Mouse (Mus musculus): ENCODE measurements at regions not wholly inside any gene's neighbourhood (a gene's known extent, or its start where the extent isn't known, plus 50 kb on each side); places are given as distances from the start of the nearest gene placed in this dataset.

DNA sequence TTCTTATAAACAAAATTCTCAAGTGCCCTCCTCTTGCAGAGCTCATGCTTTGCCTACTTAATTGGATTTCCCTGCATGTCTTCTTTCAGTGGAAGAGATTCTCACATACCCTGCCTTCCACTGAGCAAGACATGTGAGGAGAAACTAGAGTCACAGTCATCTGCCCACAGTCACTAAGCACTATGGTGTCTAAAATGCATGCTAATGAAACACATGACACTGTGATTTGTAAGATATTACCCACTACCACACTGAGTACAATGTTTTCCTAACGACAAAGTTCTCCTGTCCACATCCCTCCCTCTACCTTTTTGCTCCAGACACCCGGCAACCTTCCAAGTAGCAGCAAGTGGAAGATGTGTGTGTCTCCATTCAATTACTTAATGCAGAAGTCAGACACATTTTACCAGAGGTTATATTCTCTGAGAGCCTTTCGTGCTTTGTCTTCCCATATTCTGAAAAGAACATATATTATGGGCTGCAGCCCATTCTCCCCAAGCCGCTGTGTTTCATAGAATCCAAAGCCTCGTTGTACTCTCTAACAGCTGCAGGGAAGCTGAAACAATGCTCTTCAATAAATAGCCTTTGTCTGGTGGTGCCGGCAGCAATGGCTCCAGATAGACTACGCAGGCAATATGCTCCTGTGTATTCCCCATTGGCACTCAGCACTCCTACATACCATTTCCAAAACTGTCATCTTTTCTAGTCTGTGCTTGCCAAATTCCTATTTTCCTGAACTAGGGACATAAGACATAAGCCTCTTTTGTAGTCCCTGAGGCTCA, 670.7 kb downstream of the Poteg start:
- in situ Hi-C loops (cut with MboI, MseI), result no loop called here

- in situ Hi-C loops (cut with MboI, MseI), result no loop called here
These were observed 677.6 kb downstream of the Poteg start for GRCm38 (mm10) chr8:28125021-28125420.

DNA sequence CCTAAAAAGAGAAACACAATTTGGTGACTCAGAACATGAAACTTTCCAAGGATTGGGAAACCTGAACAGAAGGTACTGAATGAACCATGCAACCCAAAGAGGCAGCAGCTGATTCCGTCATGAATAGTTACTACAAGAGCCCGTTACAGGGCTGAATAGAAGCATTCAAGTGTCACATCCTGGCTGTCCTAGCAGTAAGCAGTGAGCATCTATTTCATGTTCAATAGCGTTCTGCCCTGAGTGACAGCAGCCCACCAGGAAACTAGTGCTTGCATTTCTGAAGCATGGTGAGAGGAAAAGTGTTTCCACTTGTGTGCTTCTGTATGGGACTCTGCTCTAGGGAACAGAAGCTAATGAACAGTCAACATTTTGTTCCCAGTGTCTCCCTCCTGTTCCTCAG, 694.4 kb downstream of the Poteg start:
- in situ Hi-C loops (cut with MboI, MseI), result no loop called here

DNA sequence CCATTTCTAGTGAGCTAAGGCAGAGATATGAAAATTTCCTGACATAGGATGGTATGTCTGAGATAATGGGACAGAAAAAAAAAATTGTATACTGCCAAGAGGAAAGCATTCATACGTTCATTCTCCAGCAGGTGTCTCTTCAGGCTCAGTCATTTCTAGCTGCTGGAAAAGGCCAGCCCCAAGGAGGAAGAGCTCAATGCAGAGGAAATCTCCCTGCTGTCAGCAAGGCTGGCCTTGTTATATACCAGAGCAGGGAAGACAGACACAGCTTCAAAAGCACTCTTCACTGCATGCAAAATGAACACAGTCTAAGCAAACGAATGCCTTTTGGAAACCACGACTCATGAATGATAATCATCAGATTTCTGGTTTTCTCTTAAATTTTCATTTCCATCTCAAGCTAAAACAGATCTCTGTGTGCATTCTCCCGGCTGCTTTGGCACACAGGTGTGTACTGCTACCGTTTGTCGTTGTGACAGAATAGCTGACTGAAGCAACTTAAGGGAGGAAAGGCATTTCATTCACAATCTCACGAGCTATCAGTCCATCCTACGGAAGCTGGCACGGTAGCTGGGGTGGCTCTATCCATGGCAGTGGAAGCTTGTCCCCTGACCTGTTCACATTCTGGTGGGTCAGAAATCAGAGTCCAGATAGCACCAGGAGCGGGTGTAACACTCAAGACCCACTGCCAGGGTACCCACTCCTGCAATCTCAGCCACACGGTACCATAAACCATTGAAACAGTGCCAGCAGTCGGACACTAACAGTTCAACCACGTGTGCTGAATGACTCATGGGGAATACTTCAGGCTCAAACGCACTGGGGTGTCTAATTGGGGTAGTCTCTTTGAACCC, 701.4 kb downstream of the Poteg start:
- in situ Hi-C loops (cut with MboI, MseI), result no loop called here

DNA sequence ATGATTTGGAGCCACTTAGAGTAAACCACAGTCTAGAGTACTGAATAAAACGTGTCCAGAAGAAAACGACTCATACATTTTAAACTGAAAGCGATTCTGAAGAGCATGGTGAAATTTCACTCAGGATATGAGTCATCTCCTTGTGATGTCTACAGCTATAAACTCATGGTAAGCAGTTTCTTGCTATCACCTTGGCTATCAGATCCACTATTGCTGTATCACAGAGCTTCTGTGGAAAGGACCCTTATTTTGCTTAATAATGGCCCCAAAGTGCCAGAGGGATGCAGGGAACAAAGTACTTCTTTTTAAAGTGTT, 701.9 kb downstream of the Poteg start:
- in situ Hi-C loops (cut with MboI, MseI), result no loop called here

DNA sequence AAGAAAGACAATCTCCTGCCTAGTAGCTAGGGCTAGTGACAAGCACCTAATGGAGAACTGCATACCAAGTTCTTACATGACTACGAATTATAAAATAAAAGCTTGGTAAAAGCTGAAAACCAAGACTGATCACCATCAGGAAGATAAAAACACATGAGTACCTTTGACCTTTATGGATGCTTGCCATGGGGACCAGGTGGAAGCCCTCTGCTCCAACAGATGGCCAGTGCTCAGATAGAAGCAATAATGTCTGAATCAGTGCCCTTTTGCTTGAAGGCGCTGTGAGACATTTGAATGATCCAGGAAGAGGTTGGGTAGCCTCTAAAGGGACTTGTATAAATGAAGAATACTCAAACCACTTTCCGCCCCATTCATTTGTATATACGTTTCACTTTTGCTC, 713.2 kb downstream of the Poteg start:
- in situ Hi-C loops (cut with MboI, MseI), result no loop called here

GRCm38 (mm10) chr8:28168036-28168435, 720.6 kb downstream of the Poteg start:
- in situ Hi-C loops (cut with MboI, MseI), result no loop called here

DNA sequence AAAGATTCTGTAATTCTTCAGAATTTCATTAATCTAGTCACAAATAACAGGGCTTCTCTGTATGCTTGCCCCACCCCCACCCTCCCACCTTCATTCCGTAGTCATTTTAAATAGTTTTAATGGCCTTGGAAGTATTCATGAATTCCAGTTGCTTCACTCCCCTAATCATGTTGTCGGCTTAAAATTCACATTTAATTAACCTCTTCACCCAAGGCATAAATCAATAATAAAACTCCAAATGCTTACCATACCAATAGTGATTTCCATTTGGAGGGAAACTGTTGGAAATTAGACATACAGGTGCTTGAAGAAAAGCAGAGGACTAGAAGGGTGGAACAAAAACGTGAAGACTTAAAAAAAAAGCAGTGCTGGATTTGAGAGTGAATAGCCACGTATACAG, 724.0 kb downstream of the Poteg start:
- in situ Hi-C loops (cut with MboI, MseI), result no loop called here

- in situ Hi-C loops (cut with MboI, MseI), result no loop called here
These were observed 748.5 kb downstream of the Poteg start for GRCm38 (mm10) chr8:28195943-28196342.

DNA sequence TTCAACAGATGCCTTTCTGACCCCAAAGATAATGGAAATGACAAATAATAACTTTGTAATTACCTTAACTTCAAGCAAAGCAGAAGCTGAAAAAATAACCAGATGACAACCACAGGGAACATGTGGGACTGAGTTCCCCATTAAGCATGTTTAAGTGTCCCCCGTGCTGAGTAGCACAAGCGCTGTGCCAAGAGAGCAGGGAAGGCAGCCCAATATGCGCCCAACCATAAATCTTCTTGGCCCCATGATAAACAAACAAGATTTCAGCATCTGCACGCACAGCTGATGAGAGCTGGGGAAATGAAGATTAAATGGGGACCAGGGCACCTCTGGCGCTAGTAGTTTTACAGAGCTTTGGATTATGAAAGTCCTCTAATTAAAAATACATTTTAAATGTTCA, 788.1 kb downstream of the Poteg start:
- in situ Hi-C loops (cut with MboI, MseI), result no loop called here

- in situ Hi-C loops (cut with MboI, MseI), result no loop called here
These were observed 791.9 kb downstream of the Poteg start for GRCm38 (mm10) chr8:28239411-28239810.

DNA sequence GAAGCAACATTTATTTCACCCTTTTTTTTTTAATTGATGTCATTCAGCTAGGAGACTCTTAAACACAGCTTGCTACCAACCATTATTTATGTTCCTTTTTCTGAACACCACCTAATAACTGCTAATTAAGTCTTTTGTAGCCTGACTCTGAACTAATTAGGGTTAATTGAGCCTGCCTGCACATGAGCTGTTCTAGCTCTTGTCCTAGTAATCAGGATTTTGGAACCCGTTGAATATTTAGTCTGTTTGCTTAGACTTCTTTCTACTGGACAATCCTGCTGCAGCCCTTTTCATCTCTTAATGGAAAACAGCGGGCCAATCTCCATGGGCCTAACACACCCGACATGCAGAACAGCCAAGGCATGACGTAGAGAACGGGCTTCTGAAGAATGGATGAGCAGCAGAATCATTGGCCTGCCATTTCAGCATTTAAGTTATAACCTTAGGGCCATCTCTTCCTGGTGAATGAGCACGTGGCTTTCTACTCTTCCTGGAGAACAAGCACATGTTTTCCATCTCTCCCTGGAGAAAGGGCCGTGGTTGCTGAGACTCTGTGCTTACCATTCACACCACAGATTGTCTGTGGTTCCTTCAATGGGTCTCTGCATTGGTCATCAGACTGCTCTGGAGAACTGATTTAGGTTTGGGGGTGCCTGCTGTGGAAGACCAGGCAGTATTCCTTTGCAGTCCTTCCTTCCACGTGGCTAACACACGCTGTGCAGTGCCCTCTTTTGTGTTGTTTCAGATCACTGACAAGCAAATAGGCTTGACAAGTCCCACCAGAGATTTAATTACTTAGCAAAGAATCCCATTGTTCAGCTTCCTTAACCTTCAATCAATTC, 805.1 kb downstream of the Poteg start:
- in situ Hi-C loops (cut with MboI, MseI), result no loop called here

- in situ Hi-C loops (cut with MboI, MseI), result no loop called here
These were observed 819.8 kb downstream of the Poteg start for GRCm38 (mm10) chr8:28267277-28267676.

GRCm38 (mm10) chr8:28284257-28284656, 836.8 kb downstream of the Poteg start:
- in situ Hi-C loops (cut with MboI, MseI), result no loop called here

- in situ Hi-C loops (cut with MboI, MseI), result no loop called here
These were observed 851.7 kb downstream of the Poteg start for GRCm38 (mm10) chr8:28298896-28299793.

DNA sequence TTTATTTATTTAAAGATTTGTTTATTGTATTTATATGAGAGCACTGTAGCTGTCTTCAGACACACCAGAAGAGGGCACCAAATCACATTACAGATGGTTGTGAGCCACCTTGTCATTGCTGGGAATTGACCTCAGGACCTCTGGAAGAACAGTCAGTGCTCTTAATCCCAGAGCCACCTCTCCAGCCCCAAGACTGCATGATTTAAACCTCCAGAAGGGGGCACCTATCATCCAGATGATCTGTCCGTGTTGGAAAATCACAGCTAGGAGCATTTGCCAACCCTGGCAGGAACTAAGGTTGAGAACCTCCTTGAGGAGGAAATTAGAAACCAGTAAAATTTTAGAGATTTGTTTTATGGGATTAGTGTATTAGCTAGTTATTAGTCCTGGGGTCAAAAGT, 869.6 kb downstream of the Poteg start:
- in situ Hi-C loops (cut with MboI, MseI), result no loop called here

- in situ Hi-C loops (cut with MboI, MseI), result no loop called here
These were observed 885.9 kb downstream of the Poteg start for GRCm38 (mm10) chr8:28333388-28333787.

DNA sequence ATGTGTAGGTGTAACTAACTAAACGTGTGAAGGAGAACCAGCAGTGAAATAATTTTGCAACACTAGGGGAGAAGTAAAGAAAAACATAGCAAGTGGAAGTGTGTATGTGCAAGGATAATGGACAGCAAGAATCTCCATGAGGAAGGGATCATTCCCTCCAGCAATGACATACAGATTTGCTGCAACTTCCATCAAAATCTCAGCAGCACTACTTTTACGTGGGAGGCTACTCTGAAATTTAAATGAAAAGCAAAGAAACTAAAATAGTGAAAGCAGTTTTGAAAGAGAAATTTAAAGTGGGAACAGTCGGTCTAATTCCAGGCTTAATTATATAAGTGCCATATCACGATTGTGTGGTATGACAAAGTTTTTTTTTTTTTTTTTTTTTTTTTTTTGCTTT, 890.0 kb downstream of the Poteg start:
- in situ Hi-C loops (cut with MboI, MseI), result no loop called here

DNA sequence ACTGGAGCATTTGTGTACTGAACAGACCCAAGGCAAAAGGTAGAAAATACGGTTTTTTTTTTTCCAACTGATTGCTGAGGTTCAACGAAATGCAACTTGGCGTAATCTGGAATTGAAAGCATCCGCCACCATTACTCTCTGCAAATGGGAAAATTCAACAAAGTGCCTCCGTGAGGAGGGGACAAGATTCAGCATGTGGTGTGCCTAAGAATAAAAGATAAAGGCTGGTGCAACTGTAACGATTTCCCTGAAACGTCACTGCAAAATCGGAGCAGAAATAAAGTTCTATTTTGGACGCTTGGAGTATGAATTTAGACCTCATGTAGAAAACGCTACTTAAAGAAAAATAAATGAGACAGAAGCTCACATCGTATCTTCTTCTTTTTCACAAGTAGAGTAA, 893.8 kb downstream of the Poteg start:
- in situ Hi-C loops (cut with MboI, MseI), result no loop called here

- in situ Hi-C loops (cut with MboI, MseI), result no loop called here
These were observed 919.0 kb downstream of the Poteg start for GRCm38 (mm10) chr8:28366470-28366869.

GRCm38 (mm10) chr8:28367361-28367760, 919.9 kb downstream of the Poteg start:
- in situ Hi-C loops (cut with MboI, MseI), result no loop called here

Measured in T-helper 17 cell (primary cell).